Mouse (Mus musculus) hindbrain, embryonic 16.5 days (tissue): ENCODE data around the gene Pard3. TPM values are rescaled to one million over a fixed set of nuclear protein-coding genes. Genes with fewer than 3 reads are reported as not detected.

Source experiments
- ATAC-seq: fragments of 200-750 bp; cut with Nextera tagmentation; 2 replicates; pipeline ENCODE4 v1.8.0; 2017; ENCODE audit warnings: moderate TSS enrichment, moderate library complexity
- H3K27ac ChIP-seq: fragments of 300-500 bp; sonication (generic); 2 replicates; pipeline ENCODE4 v1.5.1; 2014; ENCODE audit warnings: low read depth, mild to moderate bottlenecking, control low read depth, low read length, moderate library complexity
- H3K27me3 ChIP-seq: fragments of 300-500 bp; sonication (generic); replicated peaks from 2 replicates; pipeline ENCODE4 v1.6.1; 2014; ENCODE audit warnings: low read length; ENCODE audit not compliant: control insufficient read depth, insufficient read depth
- H3K36me3 ChIP-seq: fragments of 300-500 bp; sonication (generic); 2 replicates; pipeline ENCODE4 v1.6.1; 2014; ENCODE audit warnings: mild to moderate bottlenecking, low read length, moderate library complexity, mixed read lengths; ENCODE audit not compliant: control insufficient read depth, insufficient read depth
- H3K4me1 ChIP-seq: fragments of 300-500 bp; sonication (generic); 2 replicates; pipeline ENCODE4 v1.6.1; 2014; ENCODE audit warnings: low read depth, low read length; ENCODE audit not compliant: control insufficient read depth, insufficient read depth
- H3K4me2 ChIP-seq: fragments of 300-500 bp; sonication (generic); 2 replicates; pipeline ENCODE4 v1.6.1; 2014; ENCODE audit warnings: mild to moderate bottlenecking, low read length, control low read depth, moderate library complexity
- H3K4me3 ChIP-seq: fragments of 300-500 bp; sonication (generic); 2 replicates; pipeline ENCODE4 v1.5.1; 2014; ENCODE audit warnings: mild to moderate bottlenecking, low read length, control low read depth, moderate library complexity
- H3K9ac ChIP-seq: fragments of 300-500 bp; sonication (generic); 2 replicates; pipeline ENCODE4 v1.6.1; 2014; ENCODE audit warnings: low read depth, mild to moderate bottlenecking, control low read depth, low read length, moderate library complexity
- H3K9me3 ChIP-seq: fragments of 300-500 bp; sonication (generic); 2 replicates; pipeline ENCODE4 v1.6.1; 2014; ENCODE audit warnings: mild to moderate bottlenecking, low read length, moderate library complexity; ENCODE audit not compliant: control insufficient read depth
- WGBS: fragments of 180-500 bp; shearing (Covaris S2); extraction: QIAGEN DNeasy Blood & Tissue Kit; methylation state at CpG from one replicate; pipeline ENCODE4 v1.1.7; 2014; 5-methylcytosine and 5-hydroxymethylcytosine counted together
- polyA plus RNA-seq: library from polyadenylated mRNA; unstranded; fragments of >200 nt; fragmentation: Nextera tagmentation; extraction: Ambion mirVana; gene quantifications from 2 replicates; pipeline ENCODE4 v1.2.1, GENCODE M21; 2015

Gene Pard3
- polyA plus RNA-seq, 1 experiment from 2014 or later = 12.1 TPM

GRCm38 (mm10) chr8:127309363-127309762 lies 245.7 kb downstream of the Pard3 start:
- H3K9me3 ChIP-seq = no peaks in the 10 kb centered on the region

GRCm38 (mm10) chr8:127315811-127316210 lies 252.1 kb downstream of the Pard3 start:
- H3K27me3 ChIP-seq = no peaks in the 10 kb centered on the region
- H3K9me3 ChIP-seq = no peaks in the 10 kb centered on the region
- 35% methylated on average over 1 of the region's 1 CpGs for WGBS
- no peak for ATAC-seq
- H3K4me3 ChIP-seq = no peak overlapping the region
- no peak overlapping the region for H3K9ac ChIP-seq
- H3K27ac ChIP-seq = no peak overlapping the region
- no peak overlapping the region for H3K4me2 ChIP-seq
- H3K4me1 ChIP-seq = no peaks in the 10 kb centered on the region
- H3K36me3 ChIP-seq = no peaks in the 10 kb centered on the region

More at GRCm38 (mm10) chr8:127309363-127309762, 245.7 kb downstream of the Pard3 start:
- no peak overlapping the region for H3K27ac ChIP-seq
- H3K4me2 ChIP-seq = no peak overlapping the region
- no peaks in the 10 kb centered on the region for H3K36me3 ChIP-seq
- no peak overlapping the region for H3K4me3 ChIP-seq
- H3K9ac ChIP-seq = no peak overlapping the region
- no peaks in the 10 kb centered on the region for H3K27me3 ChIP-seq
- WGBS = 81% methylated on average over 1 of the region's 1 CpGs
- ATAC-seq = no peak
- H3K4me1 ChIP-seq = no peaks in the 10 kb centered on the region; the same call in 1 of the 2 replicates

- H3K9ac ChIP-seq = no peak overlapping the region
- H3K36me3 ChIP-seq = no peaks in the 10 kb centered on the region
- 95% methylated on average over 1 of the region's 1 CpGs for WGBS
- H3K9me3 ChIP-seq = no peaks in the 10 kb centered on the region
- no peak overlapping the region for H3K27ac ChIP-seq
- no peaks in the 10 kb centered on the region for H3K27me3 ChIP-seq
- ATAC-seq = no peak
- no peak overlapping the region for H3K4me2 ChIP-seq
- no peak overlapping the region for H3K4me3 ChIP-seq
- H3K4me1 ChIP-seq = no peaks in the 10 kb centered on the region
Measured at GRCm38 (mm10) chr8:127317914-127318313, 254.2 kb downstream of the Pard3 start.

- Histone ChIP-seq H3K4me2 (no peak overlapping the region), H3K9ac (no peak overlapping the region), H3K4me1 (no peaks in the 10 kb centered on the region), H3K4me3 (no peak overlapping the region), H3K27ac (no peak overlapping the region), H3K9me3 (no peaks in the 10 kb centered on the region), H3K36me3 (no peaks in the 10 kb centered on the region), H3K27me3 (no peaks in the 10 kb centered on the region)
- no peak for ATAC-seq
- WGBS = 86% methylated on average over 7 of the region's 7 CpGs
Measured at GRCm38 (mm10) chr8:127318377-127319159, 254.9 kb downstream of the Pard3 start.

GRCm38 (mm10) chr8:127320930-127321329 lies 257.2 kb downstream of the Pard3 start:
- H3K27ac ChIP-seq = no peak overlapping the region
- H3K4me3 ChIP-seq = no peak overlapping the region
- no peaks in the 10 kb centered on the region for H3K36me3 ChIP-seq
- WGBS = 97% methylated on average over 5 of the region's 5 CpGs
- no peaks in the 10 kb centered on the region for H3K9me3 ChIP-seq
- no peak overlapping the region for H3K4me2 ChIP-seq
- no peak for ATAC-seq
- no peaks in the 10 kb centered on the region for H3K27me3 ChIP-seq
- H3K9ac ChIP-seq = no peak overlapping the region
- no peaks in the 10 kb centered on the region for H3K4me1 ChIP-seq

GRCm38 (mm10) chr8:127323583-127324360 lies 260.1 kb downstream of the Pard3 start:
- Histone ChIP-seq H3K36me3 (no peaks in the 10 kb centered on the region), H3K4me3 (no peak overlapping the region), H3K4me2 (no peak overlapping the region), H3K27me3 (no peaks in the 10 kb centered on the region), H3K9ac (no peak overlapping the region), H3K9me3 (no peaks in the 10 kb centered on the region), H3K27ac (no peak overlapping the region), H3K4me1 (no peaks in the 10 kb centered on the region)
- 93% methylated on average over 10 of the region's 10 CpGs for WGBS
- no peak for ATAC-seq

GRCm38 (mm10) chr8:127324836-127325570 lies 261.3 kb downstream of the Pard3 start:
- H3K27me3 ChIP-seq = no peaks in the 10 kb centered on the region
- ATAC-seq = no peak
- WGBS = 58% methylated on average over 3 of the region's 3 CpGs

GRCm38 (mm10) chr8:127325749-127326148 lies 262.1 kb downstream of the Pard3 start:
- Histone ChIP-seq H3K9me3 (no peaks in the 10 kb centered on the region), H3K4me3 (no peak overlapping the region), H3K4me2 (no peak overlapping the region), H3K27ac (no peak overlapping the region), H3K36me3 (no peaks in the 10 kb centered on the region), H3K27me3 (no peaks in the 10 kb centered on the region), H3K4me1 (peaks cover 3% of the 10 kb centered on the region; the same call in 1 of the 2 replicates), H3K9ac (no peak overlapping the region)
- no peak for ATAC-seq
- 67% methylated on average over 5 of the region's 5 CpGs for WGBS

More at GRCm38 (mm10) chr8:127324836-127325570, 261.3 kb downstream of the Pard3 start:
- no peaks in the 10 kb centered on the region for H3K36me3 ChIP-seq
- no peak overlapping the region for H3K9ac ChIP-seq
- no peak overlapping the region for H3K4me3 ChIP-seq
- no peaks in the 10 kb centered on the region for H3K4me1 ChIP-seq
- H3K9me3 ChIP-seq = no peaks in the 10 kb centered on the region
- H3K4me2 ChIP-seq = no peak overlapping the region
- no peak overlapping the region for H3K27ac ChIP-seq
